Mouse (Mus musculus): ENCODE results near the gene Sf3a3. TPM values are rescaled to one million over a fixed set of nuclear protein-coding genes. Genes with fewer than 3 reads are reported as not detected.

Gene Sf3a3
- polyA plus RNA-seq, 1 experiment from 2014 or later, result 110 TPM

DNA sequence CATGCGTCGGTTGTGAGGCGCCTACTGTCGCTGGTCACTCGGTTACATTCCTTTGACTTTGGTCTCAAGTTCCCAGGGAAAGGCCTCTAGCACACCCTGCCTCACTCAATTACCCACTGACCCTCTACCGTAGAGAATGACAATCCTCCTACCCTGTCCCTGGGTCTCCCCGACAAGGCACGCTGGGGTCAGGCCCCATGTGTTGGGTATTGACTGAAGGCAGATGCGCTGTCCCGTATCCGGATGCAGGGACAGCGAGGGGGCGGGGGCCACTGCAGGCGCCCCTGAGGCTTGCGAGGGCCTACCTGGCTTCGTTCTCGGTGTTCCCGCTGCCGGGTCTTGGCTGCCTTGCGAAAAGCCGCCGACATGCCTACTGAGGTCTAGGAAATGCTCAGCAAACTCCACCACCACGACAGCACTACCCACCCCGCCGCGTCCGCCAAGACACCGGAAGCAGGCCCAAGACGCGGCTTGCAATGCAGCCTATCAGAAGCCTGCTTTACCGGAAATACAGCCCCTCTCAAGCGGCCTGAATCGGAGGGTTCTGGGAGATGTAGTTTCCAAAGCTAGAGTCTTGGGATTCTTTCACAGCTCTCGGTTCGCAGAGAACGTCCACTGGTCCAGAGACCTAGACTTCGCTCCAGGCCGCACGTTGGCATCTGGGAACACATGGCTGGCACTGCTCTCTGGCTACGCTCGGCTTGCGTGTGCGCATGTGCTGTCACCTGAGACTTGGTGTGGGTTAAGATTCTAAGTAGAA lies 21.3 kb upstream of the Sf3a3 start, which contains the start of gene Utp11:
TSS of gene Utp11 (minus strand) at position 466 of the 760 bp plus-strand sequence.
- ATAC-seq (ENCODE audit: low read depth) (peak; percentile 97), DNase-seq (ENCODE audit: low spot score) (peak; percentile 97)
- H3K4me2 ChIP-seq (ENCODE audit: low read depth, low read length), result peak within 1 kb of the TSS; percentile 63
- WGBS, result under 1% methylated on average over 38 of the region's 43 CpGs
- peaks cover 10% of the 10 kb centered on the region for H3K4me1 ChIP-seq (ENCODE audit: control insufficient read depth, insufficient read depth, low read length)
- H3K36me3 ChIP-seq (ENCODE audit: control insufficient read depth, insufficient read depth, low read length), result peaks cover 10% of the 10 kb centered on the region; the same call in 1 of the 2 replicates
- peak within 1 kb of the TSS; percentile 95 for H3K4me3 ChIP-seq (ENCODE audit: low read depth, low read length)
- H3K9ac ChIP-seq (ENCODE audit: low read depth, low read length), result peak within 1 kb of the TSS; percentile 91
- no peaks in the 10 kb centered on the region for H3K27me3 ChIP-seq (replicated peaks; ENCODE audit: control insufficient read depth, insufficient read depth, low read length)
- H3K27ac ChIP-seq (replicated peaks; ENCODE audit: low read depth, low read length), result peak within 1 kb of the TSS; percentile 77
- H3K9me3 ChIP-seq (ENCODE audit: control insufficient read depth, low read length), result no peaks in the 10 kb centered on the region

DNA sequence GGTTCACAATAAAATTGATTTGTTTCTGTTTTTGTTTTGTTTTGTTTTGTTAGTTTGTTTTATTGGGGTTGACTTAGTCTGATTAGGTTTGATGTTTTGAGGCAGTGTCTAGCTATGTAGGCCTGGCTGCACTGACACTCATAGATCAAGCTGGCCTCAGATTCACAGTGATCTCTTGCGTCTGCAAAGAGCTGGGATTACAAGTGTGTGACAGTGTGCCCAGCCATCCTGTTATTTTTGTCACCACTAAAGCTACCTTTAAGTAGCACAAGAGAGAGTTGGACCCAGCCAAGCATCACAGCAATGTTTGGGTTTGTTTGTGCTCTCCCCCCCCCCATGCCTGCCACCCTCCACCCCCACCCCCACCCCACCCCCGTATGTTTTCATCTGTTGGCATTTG lies 20.0 kb upstream of the Sf3a3 start:
- no peak overlapping the region for H3K9ac ChIP-seq (ENCODE audit: low read depth, low read length)
- no peak overlapping the region for H3K4me2 ChIP-seq (ENCODE audit: low read depth, low read length)
- H3K9me3 ChIP-seq (ENCODE audit: control insufficient read depth, low read length), result no peaks in the 10 kb centered on the region
- no peak for ATAC-seq (ENCODE audit: low read depth)
- H3K36me3 ChIP-seq (ENCODE audit: control insufficient read depth, insufficient read depth, low read length), result peaks cover 3% of the 10 kb centered on the region; the same call in 1 of the 2 replicates
- H3K27me3 ChIP-seq (replicated peaks; ENCODE audit: control insufficient read depth, insufficient read depth, low read length), result no peaks in the 10 kb centered on the region
- 71% methylated on average over 2 of the region's 2 CpGs for WGBS
- peaks cover 10% of the 10 kb centered on the region for H3K4me1 ChIP-seq (ENCODE audit: control insufficient read depth, insufficient read depth, low read length)
- H3K27ac ChIP-seq (replicated peaks; ENCODE audit: low read depth, low read length), result no peak overlapping the region
- DNase-seq (ENCODE audit: low spot score), result no peak
- no peak overlapping the region for H3K4me3 ChIP-seq (ENCODE audit: low read depth, low read length)

DNA sequence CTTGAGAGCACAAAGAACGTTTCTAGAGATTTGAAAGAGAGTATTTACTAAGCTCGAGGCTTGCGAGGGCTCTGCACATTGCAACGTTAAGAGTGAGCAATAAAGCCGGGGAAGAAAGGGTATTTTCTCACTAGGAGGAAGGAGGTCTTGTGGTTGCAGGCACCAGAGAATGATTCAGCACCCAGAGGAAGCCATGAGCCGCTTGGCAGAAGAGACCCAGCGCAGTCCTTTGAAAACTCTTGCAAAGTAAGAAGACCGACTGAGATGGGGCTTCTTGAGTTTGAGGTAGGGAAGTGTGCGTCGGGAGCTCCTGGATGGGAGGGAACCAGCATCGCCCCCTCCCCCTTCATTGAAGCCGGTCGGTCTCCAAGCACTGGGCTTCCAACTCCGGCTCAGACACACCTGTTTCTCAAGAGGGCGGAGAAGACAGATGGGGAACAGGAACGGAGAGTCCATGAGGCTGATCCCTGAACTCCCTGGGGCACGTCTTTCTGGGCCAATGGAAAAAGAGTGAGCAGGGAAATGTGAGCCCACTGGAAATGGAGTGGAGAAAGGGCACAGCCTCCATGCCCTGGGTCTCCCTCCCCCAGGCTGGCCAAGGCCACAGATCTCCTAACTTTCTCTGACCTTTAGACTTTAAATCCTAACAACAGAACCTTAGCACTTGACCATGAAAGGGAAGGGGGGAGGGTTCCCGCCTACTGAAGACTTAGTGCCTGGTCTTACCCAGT lies 18.6 kb upstream of the Sf3a3 start:
- Histone ChIP-seq H3K4me3 (ENCODE audit: low read depth, low read length) (no peak overlapping the region), H3K36me3 (ENCODE audit: control insufficient read depth, insufficient read depth, low read length) (peaks cover 2% of the 10 kb centered on the region; the same call in 1 of the 2 replicates), H3K9ac (ENCODE audit: low read depth, low read length) (no peak overlapping the region), H3K4me1 (ENCODE audit: control insufficient read depth, insufficient read depth, low read length) (peaks cover 10% of the 10 kb centered on the region), H3K9me3 (ENCODE audit: control insufficient read depth, low read length) (no peaks in the 10 kb centered on the region), H3K4me2 (ENCODE audit: low read depth, low read length) (peak overlapping the region; percentile 30), H3K27me3 (replicated peaks; ENCODE audit: control insufficient read depth, insufficient read depth, low read length) (no peaks in the 10 kb centered on the region), H3K27ac (replicated peaks; ENCODE audit: low read depth, low read length) (no peak overlapping the region)
- 9% methylated on average over 18 of the region's 18 CpGs for WGBS
- ATAC-seq (ENCODE audit: low read depth), result no peak
- peak; percentile 50 for DNase-seq (ENCODE audit: low spot score)

DNA sequence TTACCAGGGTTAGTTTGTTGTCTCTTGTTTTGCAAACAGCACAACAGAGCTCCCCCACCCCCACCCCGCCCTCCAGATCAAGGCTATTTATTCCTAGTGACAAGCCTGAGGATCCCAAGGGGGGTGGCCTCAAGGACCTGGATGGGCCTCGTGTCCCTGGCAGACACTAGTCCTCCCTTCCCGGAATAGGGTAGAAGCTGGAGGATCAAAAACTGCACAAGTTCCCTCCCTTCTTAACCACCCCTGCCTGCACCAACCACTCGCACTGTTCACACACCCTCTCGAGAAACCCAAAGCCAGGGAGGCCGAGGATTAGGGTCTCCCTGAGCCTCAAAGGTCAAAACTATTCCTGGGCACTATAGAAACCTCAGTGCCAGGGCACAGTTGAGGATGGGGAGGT lies 14.8 kb upstream of the Sf3a3 start:
- 9% methylated on average over 6 of the region's 6 CpGs for WGBS
- ATAC-seq (ENCODE audit: low read depth), result no peak
- Histone ChIP-seq H3K36me3 (ENCODE audit: control insufficient read depth, insufficient read depth, low read length) (no peaks in the 10 kb centered on the region; the same call in 1 of the 2 replicates), H3K9me3 (ENCODE audit: control insufficient read depth, low read length) (no peaks in the 10 kb centered on the region), H3K27me3 (replicated peaks; ENCODE audit: control insufficient read depth, insufficient read depth, low read length) (no peaks in the 10 kb centered on the region), H3K4me2 (ENCODE audit: low read depth, low read length) (peak overlapping the region; percentile 77), H3K4me3 (ENCODE audit: low read depth, low read length) (peak overlapping the region; percentile 81), H3K4me1 (ENCODE audit: control insufficient read depth, insufficient read depth, low read length) (peaks cover 30% of the 10 kb centered on the region), H3K27ac (replicated peaks; ENCODE audit: low read depth, low read length) (peak overlapping the region; percentile 90), H3K9ac (ENCODE audit: low read depth, low read length) (peak overlapping the region; percentile 92)
- no peak for DNase-seq (ENCODE audit: low spot score)

DNA sequence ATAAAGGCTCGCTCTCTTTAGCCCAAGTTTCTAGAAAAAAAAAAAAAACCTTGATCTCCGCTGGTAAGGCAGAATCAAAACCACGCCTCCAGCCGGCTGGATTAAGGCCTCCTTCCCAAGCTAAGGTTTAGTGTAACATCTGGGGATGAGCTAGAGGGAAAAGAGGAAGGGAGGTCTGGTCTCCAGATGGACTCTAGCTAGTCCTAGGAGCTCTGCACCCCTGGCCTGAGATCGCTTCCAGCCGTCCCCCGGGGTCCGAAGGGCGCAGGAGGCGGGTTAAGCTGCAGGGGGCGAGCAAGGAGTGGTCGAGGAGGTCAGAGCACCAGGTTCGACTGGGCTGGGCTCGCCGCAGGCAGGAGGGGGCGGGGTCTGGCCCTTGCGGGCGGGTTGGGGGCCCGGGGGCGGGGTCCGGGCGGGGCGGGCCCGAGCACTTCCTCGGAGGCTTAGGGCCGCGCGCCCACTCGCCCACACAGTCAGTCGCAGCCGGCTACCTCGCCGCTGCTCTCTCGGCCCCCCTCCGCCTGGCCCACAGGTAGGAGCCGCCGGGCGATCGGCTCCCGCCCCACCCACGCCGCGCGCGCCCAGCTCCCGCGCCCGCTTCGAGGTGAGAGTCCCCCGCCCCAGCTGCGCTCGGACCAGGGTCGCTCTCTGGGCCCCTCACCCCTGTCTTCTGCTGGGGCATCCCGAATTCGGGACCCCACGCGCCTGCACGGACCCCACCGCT lies 14.2 kb upstream of the Sf3a3 start, which contains the start of gene Fhl3:
TSS of gene Fhl3 (plus strand) at position 454 of the 724 bp plus-strand sequence.
- ATAC-seq (ENCODE audit: low read depth) (peak; percentile 72), DNase-seq (ENCODE audit: low spot score) (peak; percentile 95)
- peak within 1 kb of the TSS; percentile 77 for H3K4me2 ChIP-seq (ENCODE audit: low read depth, low read length)
- peaks cover 2% of the 10 kb centered on the region for H3K36me3 ChIP-seq (ENCODE audit: control insufficient read depth, insufficient read depth, low read length)
- H3K9ac ChIP-seq (ENCODE audit: low read depth, low read length), result peak within 1 kb of the TSS; percentile 92
- no peaks in the 10 kb centered on the region for H3K9me3 ChIP-seq (ENCODE audit: control insufficient read depth, low read length)
- H3K27me3 ChIP-seq (replicated peaks; ENCODE audit: control insufficient read depth, insufficient read depth, low read length), result no peaks in the 10 kb centered on the region
- H3K27ac ChIP-seq (replicated peaks; ENCODE audit: low read depth, low read length), result peak within 1 kb of the TSS; percentile 90
- 0% methylated on average over 6 of the region's 59 CpGs for WGBS
- H3K4me1 ChIP-seq (ENCODE audit: control insufficient read depth, insufficient read depth, low read length), result peaks cover 36% of the 10 kb centered on the region
- H3K4me3 ChIP-seq (ENCODE audit: low read depth, low read length), result peak within 1 kb of the TSS; percentile 81

DNA sequence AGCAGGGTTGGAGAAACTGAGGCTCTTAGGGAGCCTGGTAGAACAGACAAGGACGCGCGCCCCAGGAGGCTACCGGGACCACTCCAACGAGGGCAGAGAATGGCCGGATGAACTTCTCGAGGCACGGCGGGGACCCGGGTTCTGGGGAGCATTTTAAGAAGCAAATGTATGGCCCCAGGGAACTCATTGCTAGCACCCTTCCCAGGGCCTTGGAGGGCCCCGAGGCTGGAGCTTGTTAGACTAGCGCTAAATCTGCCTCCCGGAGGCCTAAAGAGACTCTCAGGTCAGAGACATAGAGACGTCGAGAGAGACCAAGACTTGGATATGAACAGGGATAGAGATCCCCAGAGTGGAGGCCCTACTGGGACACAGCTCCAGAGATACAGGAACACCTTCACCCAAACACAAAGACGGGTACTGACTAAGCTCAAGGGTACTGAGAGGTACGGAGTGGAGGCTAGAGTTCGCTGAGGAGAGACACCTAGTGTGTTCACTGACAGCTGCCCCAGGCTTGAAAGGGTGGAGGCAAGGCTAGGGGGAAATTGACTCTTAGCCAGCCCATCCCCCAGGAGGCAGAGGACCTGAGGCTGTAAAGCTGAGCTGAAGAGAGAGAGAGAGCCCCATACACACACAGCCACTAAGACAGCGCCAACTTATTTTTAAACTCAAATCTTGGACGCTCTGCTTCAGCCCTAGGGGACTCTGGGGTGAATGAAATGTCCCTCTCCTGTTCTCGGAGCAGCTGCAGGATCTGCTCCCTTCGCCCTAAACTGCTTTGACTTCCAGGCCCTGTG lies 13.3 kb upstream of the Sf3a3 start:
- H3K4me1 ChIP-seq (ENCODE audit: control insufficient read depth, insufficient read depth, low read length), result peaks cover 36% of the 10 kb centered on the region
- peak overlapping the region; percentile 81 for H3K4me3 ChIP-seq (ENCODE audit: low read depth, low read length)
- peak overlapping the region; percentile 77 for H3K4me2 ChIP-seq (ENCODE audit: low read depth, low read length)
- DNase-seq (ENCODE audit: low spot score) (peak; percentile 77), ATAC-seq (ENCODE audit: low read depth) (peak; percentile 35)
- WGBS, result 3% methylated on average over 22 of the region's 22 CpGs
- H3K9ac ChIP-seq (ENCODE audit: low read depth, low read length), result peak overlapping the region; percentile 92
- no peaks in the 10 kb centered on the region for H3K27me3 ChIP-seq (replicated peaks; ENCODE audit: control insufficient read depth, insufficient read depth, low read length)
- H3K9me3 ChIP-seq (ENCODE audit: control insufficient read depth, low read length), result no peaks in the 10 kb centered on the region
- peaks cover 10% of the 10 kb centered on the region for H3K36me3 ChIP-seq (ENCODE audit: control insufficient read depth, insufficient read depth, low read length)
- peak overlapping the region; percentile 90 for H3K27ac ChIP-seq (replicated peaks; ENCODE audit: low read depth, low read length)

DNA sequence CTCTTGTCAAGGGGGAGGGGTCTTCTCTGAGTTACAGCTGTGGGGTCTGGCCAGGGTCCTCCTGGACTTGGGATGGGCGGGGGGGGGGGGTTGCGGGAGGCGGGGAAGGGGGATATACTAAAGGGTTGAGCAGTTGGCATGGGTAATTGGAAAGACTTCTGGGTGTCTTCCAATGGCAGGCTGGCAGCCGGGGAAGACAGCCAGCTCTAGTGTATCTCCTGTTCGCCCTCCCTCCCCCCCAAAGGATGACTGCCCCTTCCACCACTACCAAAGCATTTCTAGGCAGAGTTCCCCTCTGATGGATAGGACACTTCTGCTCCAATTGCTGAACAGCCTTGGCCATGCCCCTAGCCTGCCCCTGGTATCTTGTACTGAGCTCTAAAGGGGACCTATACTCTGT lies 12.7 kb upstream of the Sf3a3 start:
- Histone ChIP-seq H3K4me3 (ENCODE audit: low read depth, low read length) (peak overlapping the region; percentile 81), H3K9me3 (ENCODE audit: control insufficient read depth, low read length) (no peaks in the 10 kb centered on the region), H3K27ac (replicated peaks; ENCODE audit: low read depth, low read length) (peak overlapping the region; percentile 90), H3K27me3 (replicated peaks; ENCODE audit: control insufficient read depth, insufficient read depth, low read length) (no peaks in the 10 kb centered on the region), H3K9ac (ENCODE audit: low read depth, low read length) (peak overlapping the region; percentile 92), H3K36me3 (ENCODE audit: control insufficient read depth, insufficient read depth, low read length) (peaks cover 17% of the 10 kb centered on the region), H3K4me2 (ENCODE audit: low read depth, low read length) (peak overlapping the region; percentile 77), H3K4me1 (ENCODE audit: control insufficient read depth, insufficient read depth, low read length) (peaks cover 36% of the 10 kb centered on the region)
- DNase-seq (ENCODE audit: low spot score) (no peak), ATAC-seq (ENCODE audit: low read depth) (no peak)
- 0% methylated on average over 2 of the region's 5 CpGs for WGBS
